Mouse (Mus musculus) midbrain, postnatal 0 days (tissue): Measurements from ENCODE around the gene Ogfrl1. TPM values are rescaled to one million over a fixed set of nuclear protein-coding genes. Genes with fewer than 3 reads are reported as not detected.

Experiments
- ATAC-seq: fragments of 200-750 bp; cut with Nextera tagmentation; 2 replicates; pipeline ENCODE4 v1.8.0; 2017; ENCODE audit warnings: moderate number of reproducible peaks, mild to moderate bottlenecking, moderate TSS enrichment, moderate library complexity; ENCODE audit not compliant: low FRiP score
- DNase-seq: peaks from one replicate; pipeline ENCODE4 v3.0.0-alpha.2; 2015; ENCODE audit warnings: low spot score
- H3K27ac ChIP-seq: fragments of 300-500 bp; sonication (generic); 2 replicates; pipeline ENCODE4 v1.5.1; 2014; ENCODE audit warnings: low read depth, mild to moderate bottlenecking, low read length, mixed read lengths
- H3K27me3 ChIP-seq: fragments of 300-500 bp; sonication (generic); 2 replicates; pipeline ENCODE4 v1.6.1; 2014; ENCODE audit warnings: low read length, control low read depth, mixed read lengths; ENCODE audit not compliant: insufficient read depth
- H3K36me3 ChIP-seq: fragments of 300-500 bp; sonication (generic); 2 replicates; pipeline ENCODE4 v1.6.1; 2014; ENCODE audit warnings: low read length, control low read depth, mixed read lengths; ENCODE audit not compliant: insufficient read depth
- H3K4me1 ChIP-seq: fragments of 300-500 bp; sonication (generic); 2 replicates; pipeline ENCODE4 v1.6.1; 2014; ENCODE audit warnings: mild to moderate bottlenecking, control low read depth, antibody characterized with exemption, low read length, mixed read lengths; ENCODE audit not compliant: insufficient read depth
- H3K4me2 ChIP-seq: fragments of 300-500 bp; sonication (generic); 2 replicates; pipeline ENCODE4 v1.6.1; 2014; ENCODE audit warnings: low read depth, mild to moderate bottlenecking, low read length, mixed read lengths; ENCODE audit not compliant: poor library complexity, severe bottlenecking
- H3K4me3 ChIP-seq: fragments of 300-500 bp; sonication (generic); 2 replicates; pipeline ENCODE4 v1.5.1; 2014; ENCODE audit warnings: low read depth, mild to moderate bottlenecking, low read length, moderate library complexity
- H3K9ac ChIP-seq: fragments of 300-500 bp; sonication (generic); replicated peaks from 2 replicates; pipeline ENCODE4 v1.6.1; 2014; ENCODE audit warnings: mild to moderate bottlenecking, low read length, moderate library complexity, mixed read lengths; ENCODE audit not compliant: poor library complexity, severe bottlenecking
- H3K9me3 ChIP-seq: fragments of 300-500 bp; sonication (generic); 2 replicates; pipeline ENCODE4 v1.6.1; 2016; ENCODE audit warnings: low read length, control low read depth
- CTCF ChIP-seq: IDR thresholded peaks from 2 replicates; pipeline ENCODE4 v1.5.1; 2016; ENCODE audit warnings: antibody characterized with exemption, mild to moderate bottlenecking
- WGBS: fragments of 180-500 bp; shearing (Covaris S2); extraction: QIAGEN DNeasy Blood & Tissue Kit; methylation state at CpG from one replicate; pipeline ENCODE4 v1.1.7; 2014; 5-methylcytosine and 5-hydroxymethylcytosine counted together
- polyA plus RNA-seq: library from polyadenylated mRNA; unstranded; fragments of >200 nt; fragmentation: Nextera tagmentation; extraction: Ambion mirVana; gene quantifications from 2 replicates; pipeline ENCODE4 v1.2.1, GENCODE M21; 2015
- total RNA-seq: library from RNA; depleted of rRNA; stranded (reverse); fragments of >200 nt; gene quantifications from 2 replicates; pipeline ENCODE4 v1.2.3, GENCODE M21; 2014

Ogfrl1 gene
- total and polyA plus RNA-seq, 2 experiments from 2014 or later: 17.8 to 20.0 TPM

DNA sequence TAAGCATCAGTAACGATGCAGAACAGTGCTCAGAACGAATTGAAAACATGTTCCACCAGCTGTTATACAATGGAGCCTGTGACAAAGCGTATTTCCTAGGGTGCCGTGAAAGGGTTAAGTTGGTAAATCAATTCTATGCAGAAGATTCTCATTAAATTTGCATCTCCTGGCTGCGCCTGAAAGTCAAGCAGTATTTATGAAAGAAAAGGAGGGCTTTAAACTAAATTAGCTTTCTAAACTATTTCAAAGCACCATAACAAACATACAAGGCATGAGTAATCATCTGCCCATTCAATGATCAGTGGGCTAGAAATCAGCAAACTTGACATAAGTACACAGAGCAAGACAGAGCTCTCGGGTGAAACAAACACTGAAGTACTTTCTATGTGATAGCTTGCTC is 18.3 kb downstream of the Ogfrl1 start:
- TF ChIP-seq CTCF: no peak
- peak overlapping the region; percentile 50 for H3K4me2 ChIP-seq
- no peak for ATAC-seq
- H3K4me3 ChIP-seq: peak overlapping the region; percentile 22
- H3K9me3 ChIP-seq: no peaks in the 10 kb centered on the region
- H3K27me3 ChIP-seq: no peaks in the 10 kb centered on the region
- peak; percentile 28 for DNase-seq
- no peak overlapping the region for H3K9ac ChIP-seq
- peaks cover 8% of the 10 kb centered on the region for H3K4me1 ChIP-seq
- 30% methylated on average over 6 of the region's 6 CpGs for WGBS
- H3K27ac ChIP-seq: no peak overlapping the region
- peaks cover 4% of the 10 kb centered on the region for H3K36me3 ChIP-seq

DNA sequence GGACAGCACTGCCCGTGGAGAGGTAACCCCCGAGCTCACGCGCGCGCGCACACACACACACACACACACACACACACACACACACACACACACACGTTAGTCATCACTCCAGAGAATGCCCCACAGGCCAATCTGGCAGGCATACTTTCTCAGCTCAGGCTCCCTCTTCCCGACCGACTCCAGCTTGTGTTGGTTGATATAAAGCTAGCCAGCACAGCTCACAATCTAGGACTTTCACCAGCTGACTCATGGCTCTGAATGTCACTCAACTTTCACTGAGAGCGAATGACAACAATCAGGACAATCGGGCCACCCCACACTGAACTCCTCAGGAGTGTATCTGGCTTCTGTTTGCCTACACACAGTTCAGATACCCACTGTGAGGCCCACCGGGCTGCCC is 20.0 kb downstream of the Ogfrl1 start:
- Histone ChIP-seq H3K9me3 (no peaks in the 10 kb centered on the region), H3K4me1 (peaks cover 8% of the 10 kb centered on the region), H3K9ac (no peak overlapping the region), H3K4me3 (no peak overlapping the region), H3K27me3 (no peaks in the 10 kb centered on the region), H3K36me3 (peaks cover 4% of the 10 kb centered on the region), H3K27ac (no peak overlapping the region), H3K4me2 (no peak overlapping the region)
- no peak for TF ChIP-seq CTCF
- 80% methylated on average over 13 of the region's 13 CpGs for WGBS
- DNase-seq (no peak), ATAC-seq (no peak)

DNA sequence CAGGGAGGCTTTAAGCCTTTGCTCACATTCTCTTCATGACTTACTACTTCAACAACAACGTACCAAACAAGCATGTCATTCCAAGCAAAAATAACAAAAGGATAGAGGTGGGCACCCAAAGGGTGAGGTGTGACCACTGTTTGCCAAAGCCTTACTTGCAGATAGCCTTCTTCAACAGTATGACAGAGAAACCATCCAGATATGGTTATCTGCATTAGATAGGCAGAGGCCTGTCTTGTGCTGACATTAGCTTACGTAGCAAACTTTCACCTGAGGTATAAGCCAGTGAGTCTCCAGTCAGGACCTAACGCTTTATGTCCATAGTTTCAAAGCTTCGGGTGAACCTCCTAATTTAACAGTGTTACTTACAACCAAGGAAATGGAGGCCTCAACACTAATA is 23.4 kb downstream of the Ogfrl1 start:
- no peak overlapping the region for H3K27ac ChIP-seq
- H3K36me3 ChIP-seq: peaks cover 13% of the 10 kb centered on the region
- no peaks in the 10 kb centered on the region for H3K9me3 ChIP-seq
- H3K9ac ChIP-seq: no peak overlapping the region
- H3K4me1 ChIP-seq: no peaks in the 10 kb centered on the region
- ATAC-seq (no peak), DNase-seq (no peak)
- 72% methylated on average over 4 of the region's 4 CpGs for WGBS
- no peaks in the 10 kb centered on the region for H3K27me3 ChIP-seq
- no peak overlapping the region for H3K4me3 ChIP-seq
- no peak overlapping the region for H3K4me2 ChIP-seq
- TF ChIP-seq CTCF: no peak

DNA sequence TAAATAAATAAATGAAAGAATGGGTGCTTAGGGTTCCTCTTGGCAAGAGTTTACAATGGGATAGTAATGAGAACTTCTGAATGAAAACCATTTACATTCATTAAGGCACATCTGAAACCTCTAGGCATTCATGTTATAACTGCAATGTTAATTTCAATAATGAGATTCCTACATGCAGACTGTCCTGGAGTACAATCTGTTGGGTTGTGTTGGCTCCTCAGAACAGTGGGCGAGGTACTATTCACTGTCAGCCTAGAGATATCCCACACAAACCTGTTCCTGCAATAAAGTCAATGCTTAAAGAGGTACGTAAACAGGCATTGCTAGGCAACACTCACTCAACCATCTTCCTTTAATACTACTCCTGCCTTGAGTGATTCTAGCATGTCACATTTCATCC is 32.0 kb downstream of the Ogfrl1 start:
- DNase-seq: no peak
- Histone ChIP-seq H3K9me3 (no peaks in the 10 kb centered on the region), H3K27me3 (no peaks in the 10 kb centered on the region), H3K36me3 (no peaks in the 10 kb centered on the region), H3K9ac (no peak overlapping the region), H3K4me2 (no peak overlapping the region), H3K4me1 (no peaks in the 10 kb centered on the region), H3K4me3 (no peak overlapping the region), H3K27ac (no peak overlapping the region)
- no peak for TF ChIP-seq CTCF
- no peak for ATAC-seq
- 94% methylated on average over 2 of the region's 2 CpGs for WGBS

DNA sequence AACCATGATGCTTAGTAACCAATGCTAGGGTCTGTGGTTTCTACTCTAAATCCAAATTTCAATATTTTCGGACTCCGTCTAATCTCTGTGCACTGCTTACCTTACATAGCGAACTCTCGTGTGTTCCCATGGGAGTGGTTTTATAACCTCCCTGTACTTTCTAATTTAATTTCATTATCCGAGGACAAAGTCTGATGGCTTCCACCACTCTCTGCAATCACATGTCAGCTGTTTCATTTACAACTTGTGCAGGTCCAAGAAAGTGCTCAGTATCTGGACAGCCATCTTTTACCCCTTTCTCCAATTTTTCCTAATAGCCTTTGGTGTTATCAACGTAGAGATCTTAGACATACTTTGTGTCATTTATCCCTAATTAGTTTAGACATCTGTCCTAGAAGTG is 44.7 kb downstream of the Ogfrl1 start:
- no peak overlapping the region for H3K4me3 ChIP-seq
- H3K9me3 ChIP-seq: no peaks in the 10 kb centered on the region
- no peak overlapping the region for H3K9ac ChIP-seq
- DNase-seq (no peak), ATAC-seq (no peak)
- TF ChIP-seq CTCF: no peak
- H3K27me3 ChIP-seq: no peaks in the 10 kb centered on the region
- H3K36me3 ChIP-seq: no peaks in the 10 kb centered on the region
- no peaks in the 10 kb centered on the region for H3K4me1 ChIP-seq
- 88% methylated on average over 6 of the region's 6 CpGs for WGBS
- no peak overlapping the region for H3K4me2 ChIP-seq
- no peak overlapping the region for H3K27ac ChIP-seq

DNA sequence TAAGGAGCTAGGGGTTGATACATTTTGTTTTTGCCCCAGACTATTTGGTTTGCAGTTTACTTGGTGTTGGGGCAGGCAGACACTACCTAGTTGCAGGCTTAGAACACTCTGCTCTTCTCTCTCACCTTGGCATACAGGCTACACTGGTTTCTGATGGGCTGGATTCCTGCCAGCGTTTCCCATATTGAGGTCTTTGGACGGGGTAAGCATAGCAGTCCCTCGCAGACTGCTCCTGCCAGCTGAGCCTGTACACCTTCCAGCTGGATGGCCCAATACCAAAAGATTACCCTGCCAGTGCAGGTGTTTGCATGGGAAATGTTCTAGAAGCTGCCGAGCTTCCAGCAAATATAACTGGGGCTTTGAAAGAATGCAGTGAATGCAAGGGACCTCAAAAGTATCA is 45.8 kb downstream of the Ogfrl1 start:
- H3K4me2 ChIP-seq: no peak overlapping the region
- H3K4me1 ChIP-seq: no peaks in the 10 kb centered on the region
- ATAC-seq (no peak), DNase-seq (peak; percentile 51)
- H3K36me3 ChIP-seq: no peaks in the 10 kb centered on the region
- WGBS: 76% methylated on average over 4 of the region's 4 CpGs
- no peak overlapping the region for H3K9ac ChIP-seq
- no peak overlapping the region for H3K4me3 ChIP-seq
- H3K9me3 ChIP-seq: no peaks in the 10 kb centered on the region
- H3K27me3 ChIP-seq: no peaks in the 10 kb centered on the region
- no peak for TF ChIP-seq CTCF
- H3K27ac ChIP-seq: no peak overlapping the region

DNA sequence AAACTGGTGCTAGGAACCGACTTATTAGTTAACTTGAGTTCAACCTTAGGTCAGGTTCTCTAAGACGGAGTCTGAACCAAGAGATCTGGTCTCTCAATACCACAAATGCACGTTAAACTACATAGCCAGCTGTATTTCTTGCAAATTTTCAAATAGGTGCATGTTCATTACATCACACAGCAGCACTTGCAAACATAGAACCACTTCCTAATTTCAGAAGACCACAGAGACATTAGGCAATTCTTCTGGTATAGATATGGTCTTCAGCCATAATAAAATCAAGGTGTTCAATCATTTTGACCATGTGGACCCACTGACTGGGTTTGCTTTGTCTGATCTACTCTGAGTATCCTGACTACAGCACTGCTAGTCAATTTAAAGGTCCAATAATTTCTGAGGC is 51.9 kb downstream of the Ogfrl1 start:
- DNase-seq (no peak), ATAC-seq (no peak)
- WGBS: 89% methylated on average over 3 of the region's 3 CpGs
- TF ChIP-seq CTCF: no peak
- Histone ChIP-seq H3K9me3 (no peaks in the 10 kb centered on the region), H3K36me3 (no peaks in the 10 kb centered on the region), H3K4me2 (no peak overlapping the region), H3K4me3 (no peak overlapping the region), H3K4me1 (no peaks in the 10 kb centered on the region), H3K27ac (no peak overlapping the region), H3K27me3 (no peaks in the 10 kb centered on the region), H3K9ac (no peak overlapping the region)
